Mouse (Mus musculus): ENCODE measurements around the gene Pex11a.
"Not testable (repeated sequence)": the region's sequence is repeated elsewhere in the genome, so short reads cannot be mapped to it uniquely, and the experiment has no call there.

Gene Pex11a

DNA sequence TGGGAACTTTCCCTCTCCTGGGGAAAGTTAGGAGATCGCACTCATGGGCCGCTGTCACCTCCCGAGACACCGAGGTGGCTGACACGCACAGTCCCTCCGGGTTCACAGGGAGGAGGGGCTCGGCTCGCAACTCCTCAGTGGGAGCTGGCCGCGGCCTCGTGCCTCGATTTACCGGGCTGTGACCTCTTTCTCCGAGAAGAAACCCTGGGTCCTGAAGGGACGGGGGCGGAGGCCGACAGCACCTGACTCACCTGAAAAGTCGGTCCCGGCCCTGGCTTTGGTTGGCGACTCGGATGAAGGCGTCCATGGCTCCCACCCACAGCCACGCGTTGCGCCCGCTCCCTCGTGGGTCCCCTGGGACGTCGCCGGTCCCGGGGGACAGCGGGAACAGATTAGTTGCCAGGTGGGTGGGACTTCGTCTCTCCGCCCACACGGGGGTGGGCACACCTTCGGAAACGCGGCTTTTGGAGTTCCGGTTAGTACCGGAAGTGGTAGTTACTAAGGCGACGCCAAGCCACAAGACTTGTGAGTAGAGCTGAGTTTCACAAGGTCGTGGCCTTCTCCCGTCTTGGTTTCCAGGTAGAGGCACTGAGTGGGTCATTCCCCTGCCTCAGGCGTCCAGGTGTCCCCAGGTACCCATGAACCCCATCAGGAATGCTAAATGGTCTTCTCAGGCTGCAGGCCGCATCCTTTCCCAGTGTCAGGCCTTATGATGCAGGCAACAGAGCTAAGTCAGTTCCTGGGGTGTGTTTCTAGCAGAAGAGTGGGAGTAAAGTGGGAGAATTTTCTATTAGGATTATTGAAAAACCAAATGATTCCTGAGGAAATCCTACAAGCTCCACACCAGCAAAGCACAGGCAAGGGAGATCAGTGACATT lies at the start of gene Pex11a, which contains the start of gene Wdr93:
Gene Pex11a (minus strand): TSS at position 473 of the 878 bp plus-strand sequence.
Gene Wdr93 (plus strand): TSS at position 505 of the 878 bp plus-strand sequence.
- peak; percentile 79 for DNase-seq (ENCODE audit: extremely low spot score)

DNA sequence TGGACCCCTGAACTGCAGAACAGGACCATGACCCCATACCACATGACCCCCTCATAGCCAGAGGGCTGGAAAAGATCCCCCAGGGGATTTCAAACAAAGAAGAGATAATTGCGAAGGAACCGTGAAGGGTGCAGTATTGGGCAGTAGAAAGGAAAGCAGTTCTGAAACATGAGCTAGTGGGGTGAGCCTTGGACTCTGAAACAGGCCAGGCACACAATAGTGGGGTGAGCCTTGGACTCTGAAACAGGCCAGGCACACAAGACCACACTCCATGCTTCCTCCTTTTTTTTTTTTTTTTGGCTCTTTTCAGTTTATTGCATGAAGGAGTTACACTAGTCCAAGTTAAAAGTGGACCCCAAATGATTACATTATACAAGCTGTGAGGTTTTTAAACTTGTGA lies 46.9 kb upstream of the Pex11a start:
- DNase-seq (ENCODE audit: extremely low spot score): not testable (repeated sequence)

DNA sequence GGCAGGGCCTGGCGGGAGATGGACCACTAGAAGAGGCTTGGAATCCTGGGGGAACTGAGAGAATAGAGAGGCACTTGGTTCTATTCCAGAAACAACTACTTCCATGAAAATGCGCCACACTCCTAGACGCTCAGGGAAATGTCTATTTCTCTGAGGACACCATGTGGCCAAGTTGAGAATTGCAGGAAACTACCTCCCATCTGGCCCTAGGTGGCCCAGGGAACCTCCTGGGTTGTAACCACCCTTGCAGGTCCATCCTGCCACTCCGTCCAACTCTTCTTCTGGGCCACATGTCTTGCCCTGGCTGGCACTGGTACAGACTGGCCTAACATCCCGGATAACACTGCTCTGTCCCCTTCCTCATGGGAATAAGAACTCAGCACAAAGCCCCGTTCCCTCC lies 43.4 kb upstream of the Pex11a start:
- DNase-seq (ENCODE audit: extremely low spot score): peak; percentile 51

DNA sequence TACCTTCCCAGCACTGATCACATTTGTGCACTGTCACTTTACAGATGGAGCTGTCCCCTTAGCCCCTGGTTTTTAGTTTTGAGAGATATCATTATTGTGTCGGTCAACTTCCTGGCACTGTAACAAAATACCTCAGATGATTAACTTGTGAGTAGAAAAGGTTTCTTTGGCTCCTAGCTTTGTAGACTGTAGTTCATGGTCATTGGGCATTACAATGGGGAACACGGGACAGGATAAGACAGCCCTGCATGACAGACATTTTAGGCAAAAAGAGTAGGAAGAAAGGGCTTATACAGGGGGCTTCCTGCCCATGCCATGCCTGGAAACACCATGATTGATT lies 39.6 kb upstream of the Pex11a start:
- DNase-seq (ENCODE audit: extremely low spot score): no peak

DNA sequence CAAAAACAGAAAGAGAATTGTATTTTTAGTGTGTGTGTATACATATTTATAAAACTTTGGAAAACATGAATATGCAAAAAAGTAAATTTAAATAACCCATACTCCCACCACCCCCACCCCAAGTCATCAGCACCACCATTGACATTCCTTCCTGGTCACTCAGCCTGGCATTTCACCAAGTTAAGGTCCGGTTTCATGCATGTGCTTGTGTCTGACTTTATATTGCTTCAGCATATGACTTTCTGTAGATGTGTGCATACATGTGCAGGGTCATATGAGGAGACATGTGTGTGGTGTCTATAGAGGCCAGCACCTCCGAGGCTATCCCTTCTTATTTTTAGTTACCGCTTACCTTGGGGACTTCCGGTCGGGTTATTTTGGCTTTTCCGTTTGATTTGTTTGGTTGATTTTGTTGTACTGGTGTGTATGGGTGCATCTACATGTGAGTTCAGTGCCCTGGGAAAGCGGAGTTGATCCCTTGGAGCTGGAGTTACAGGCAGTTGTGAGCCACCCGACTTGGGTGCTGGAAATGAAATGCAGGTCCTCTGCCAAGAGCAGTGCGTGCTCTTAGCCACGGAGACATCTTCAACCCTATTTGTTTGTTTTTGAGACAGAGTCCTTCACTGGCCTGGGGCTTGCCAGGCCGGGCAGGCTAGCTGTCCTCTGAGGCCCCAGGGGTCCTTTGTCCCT lies 39.0 kb upstream of the Pex11a start:
- no peak for DNase-seq (ENCODE audit: extremely low spot score)

DNA sequence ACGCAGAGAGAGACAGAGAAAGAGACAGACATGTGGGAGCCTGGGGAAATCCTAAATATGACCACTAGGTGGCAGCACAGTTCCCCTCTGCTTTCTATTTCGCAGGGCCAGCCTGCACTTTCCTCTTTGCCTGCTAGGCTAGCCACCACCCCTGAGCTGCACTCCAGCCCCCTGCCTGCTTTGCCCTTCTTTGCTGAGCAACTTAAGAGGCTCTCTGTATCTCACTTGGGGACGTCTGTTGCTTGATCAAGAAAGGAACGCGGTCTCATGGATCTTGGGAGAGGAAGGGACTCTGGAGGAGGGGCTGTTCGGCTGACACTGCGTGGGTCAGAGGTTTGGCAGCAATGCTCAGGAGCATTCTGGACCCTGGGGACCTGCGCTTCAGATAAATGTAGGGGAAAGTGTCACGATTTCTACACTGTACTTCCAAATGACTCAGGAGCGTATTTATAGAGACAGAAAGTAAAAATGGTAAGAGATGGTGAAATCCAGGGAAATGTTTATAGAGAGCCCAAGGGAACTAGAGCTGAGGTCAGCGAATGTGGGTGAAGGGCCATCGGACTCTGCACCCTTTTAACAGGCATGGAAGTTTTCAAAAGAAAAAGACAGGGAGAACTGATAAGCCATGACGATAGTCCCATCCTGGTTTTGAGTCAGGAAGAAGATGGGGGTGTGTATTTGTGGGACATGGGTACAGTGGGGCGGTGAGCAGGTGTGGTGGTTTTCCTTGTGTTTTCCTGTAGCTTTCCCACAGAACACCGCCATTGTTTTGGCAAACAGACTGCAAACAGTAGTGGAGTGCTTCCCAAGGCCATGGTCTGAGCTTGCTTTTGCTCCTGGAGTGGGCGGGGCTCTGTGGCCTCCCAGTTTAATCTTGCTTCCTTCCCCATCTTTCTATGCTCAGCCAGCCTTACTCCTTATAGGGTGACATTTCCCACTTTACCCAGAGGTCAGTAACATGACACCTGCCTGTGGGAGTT lies 38.0 kb upstream of the Pex11a start:
- peak; percentile 79 for DNase-seq (ENCODE audit: extremely low spot score)

DNA sequence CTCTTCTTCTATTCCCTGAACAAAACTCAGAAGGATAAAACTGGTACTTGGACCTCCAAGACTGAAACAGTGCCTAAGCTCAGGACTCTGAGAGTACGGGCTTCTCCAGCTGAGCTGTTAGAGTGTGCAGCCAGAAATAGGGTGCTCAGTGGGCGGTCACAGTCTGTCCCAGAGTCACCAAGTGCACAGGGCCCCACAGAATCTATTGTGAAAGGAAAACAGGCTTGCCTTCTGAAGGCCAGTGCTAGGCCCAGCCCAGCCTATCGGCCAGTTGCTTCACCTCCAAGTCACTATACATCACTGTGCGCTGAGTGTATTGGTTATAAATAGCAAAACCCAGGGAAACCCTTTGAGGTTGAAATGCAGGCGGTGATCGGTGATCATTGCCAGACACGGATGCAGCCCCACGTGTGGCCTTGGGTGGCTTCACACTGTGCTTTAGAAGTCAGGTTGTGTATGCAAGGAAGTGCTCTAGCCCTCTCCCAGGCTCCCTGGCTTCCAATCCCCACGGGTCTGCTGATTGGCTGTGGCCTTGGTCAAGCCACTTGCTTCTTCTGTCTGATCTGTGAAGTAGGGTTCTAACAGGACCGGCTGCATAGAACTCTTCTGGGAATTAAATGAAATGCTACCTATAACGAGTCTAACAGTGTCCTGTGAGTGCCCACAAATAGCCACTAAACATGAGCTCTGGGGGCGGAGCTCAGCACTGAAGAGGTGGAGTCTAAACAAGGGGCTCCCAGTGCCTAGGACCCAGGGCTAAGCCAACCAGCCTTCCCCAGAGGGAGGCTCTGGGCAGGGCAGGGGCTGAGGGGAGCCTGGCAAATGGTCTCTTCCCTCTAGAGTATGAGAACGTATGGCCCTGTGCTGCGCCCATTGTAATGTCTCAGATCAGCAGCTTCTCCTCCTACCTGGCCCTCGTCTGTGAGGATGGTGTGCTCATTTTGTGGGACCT lies 28.9 kb upstream of the Pex11a start:
- no peak for DNase-seq (ENCODE audit: extremely low spot score)

DNA sequence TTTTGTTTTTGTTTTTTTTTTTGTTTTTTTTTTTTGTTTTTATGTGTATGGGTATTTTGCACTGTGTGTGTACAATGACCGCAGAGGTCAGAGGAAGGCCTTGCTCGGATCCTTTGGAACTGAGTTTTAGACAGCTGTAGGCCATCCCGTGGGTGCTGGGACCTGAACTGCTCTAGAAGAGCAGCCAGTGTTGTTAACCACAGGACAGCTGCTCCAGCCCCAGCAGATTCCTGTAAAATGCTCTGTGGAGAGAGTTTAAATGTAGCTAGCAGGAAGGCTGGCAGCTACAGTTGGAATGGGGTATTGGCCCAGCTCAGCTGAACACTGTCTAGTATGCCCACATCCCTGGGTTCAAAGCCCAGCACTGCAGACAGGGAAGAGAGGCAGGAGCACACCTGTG lies 26.7 kb upstream of the Pex11a start:
- DNase-seq (ENCODE audit: extremely low spot score): no peak

DNA sequence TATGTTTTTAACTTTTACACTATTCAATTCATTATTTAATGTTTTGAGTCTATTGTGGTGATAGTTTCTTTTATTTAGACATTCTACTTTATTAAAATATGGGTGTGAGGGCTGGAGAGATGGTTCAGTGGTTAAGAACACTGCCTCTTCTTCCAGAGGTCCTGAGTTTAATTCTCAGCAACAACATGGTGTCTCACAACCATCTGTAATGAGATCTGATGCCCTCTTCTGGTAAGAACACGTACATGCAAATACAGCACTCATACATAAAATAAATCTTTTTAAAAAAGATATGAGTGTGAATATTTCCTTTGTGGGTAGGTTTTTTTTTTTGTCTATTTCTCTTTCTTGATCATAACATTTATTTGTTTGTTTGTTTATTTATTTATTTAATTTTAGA lies 23.1 kb upstream of the Pex11a start:
- no peak for DNase-seq (ENCODE audit: extremely low spot score)

DNA sequence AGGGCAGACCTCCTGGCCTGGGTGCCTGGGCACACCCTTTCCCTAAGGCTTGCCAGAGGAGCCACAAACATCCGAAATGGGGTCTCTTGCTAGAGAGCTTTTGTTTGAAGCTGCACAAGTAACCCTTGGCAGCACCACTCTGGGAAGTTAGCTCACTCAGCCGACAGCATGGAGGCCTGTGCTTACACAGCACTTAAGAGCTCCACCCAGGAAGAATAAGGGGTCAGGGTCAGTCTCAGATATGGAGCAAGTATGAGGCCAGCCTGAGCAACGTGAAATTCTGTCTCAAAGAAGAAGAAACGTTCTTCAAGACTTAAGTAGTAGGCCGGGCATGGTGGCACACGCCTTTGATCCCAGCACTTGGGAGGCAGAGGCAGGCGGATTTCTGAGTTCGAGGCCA lies 19.2 kb upstream of the Pex11a start:
- no peak for DNase-seq (ENCODE audit: extremely low spot score)

DNA sequence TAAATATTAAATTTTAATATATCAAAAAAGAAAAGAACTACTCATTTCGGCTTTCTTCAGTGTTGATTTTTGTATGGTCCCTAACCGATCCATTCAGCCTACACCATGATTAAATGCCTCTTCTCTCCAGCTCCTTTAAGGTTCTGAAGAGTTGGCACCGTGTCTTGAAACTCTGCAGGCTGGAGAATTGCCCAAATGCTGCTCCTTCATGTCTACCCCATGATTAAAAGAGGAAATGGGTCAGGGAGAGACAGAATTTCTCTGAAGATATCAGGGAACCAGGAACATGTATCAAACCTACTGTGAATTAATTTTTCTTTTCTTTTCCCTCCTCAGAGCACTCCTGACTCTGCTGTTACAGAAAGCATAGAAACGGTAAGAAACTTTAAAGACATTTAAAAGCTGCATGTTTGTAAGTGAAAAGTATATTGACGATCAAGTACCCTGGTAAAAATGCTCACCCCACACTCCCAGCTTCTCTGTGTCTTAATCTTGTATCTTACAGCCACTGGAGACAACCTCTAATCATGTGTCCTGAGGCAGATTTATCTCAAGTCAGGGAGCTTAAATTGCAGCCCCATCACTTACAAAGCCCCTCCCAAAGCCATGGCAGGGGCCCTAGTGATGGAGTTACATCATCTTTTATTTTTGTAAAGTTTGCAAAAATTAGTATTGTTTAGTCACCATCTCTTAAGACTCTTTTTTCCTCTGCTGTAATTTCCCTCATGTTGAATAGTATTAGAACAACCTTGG lies 18.4 kb upstream of the Pex11a start:
- DNase-seq (ENCODE audit: extremely low spot score): no peak

DNA sequence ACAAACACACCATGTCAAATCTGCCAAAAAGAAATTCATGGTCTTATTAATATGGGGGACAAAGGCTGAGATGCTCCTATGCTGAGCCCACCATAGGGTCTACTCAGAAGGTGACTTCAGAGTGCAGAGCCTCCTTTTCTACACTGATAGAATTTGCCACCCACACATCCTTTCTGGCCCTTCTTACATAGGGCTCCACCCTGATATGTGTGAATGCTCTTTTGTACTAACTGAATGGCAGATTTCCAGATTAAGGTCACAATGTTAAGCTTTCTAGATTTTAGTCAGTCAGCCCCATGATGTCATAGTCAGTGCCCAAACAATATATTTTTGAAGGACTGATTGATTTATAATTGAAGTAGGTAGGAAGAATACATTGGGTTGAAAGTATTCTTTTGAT lies 16.8 kb upstream of the Pex11a start:
- DNase-seq (ENCODE audit: extremely low spot score): no peak

DNA sequence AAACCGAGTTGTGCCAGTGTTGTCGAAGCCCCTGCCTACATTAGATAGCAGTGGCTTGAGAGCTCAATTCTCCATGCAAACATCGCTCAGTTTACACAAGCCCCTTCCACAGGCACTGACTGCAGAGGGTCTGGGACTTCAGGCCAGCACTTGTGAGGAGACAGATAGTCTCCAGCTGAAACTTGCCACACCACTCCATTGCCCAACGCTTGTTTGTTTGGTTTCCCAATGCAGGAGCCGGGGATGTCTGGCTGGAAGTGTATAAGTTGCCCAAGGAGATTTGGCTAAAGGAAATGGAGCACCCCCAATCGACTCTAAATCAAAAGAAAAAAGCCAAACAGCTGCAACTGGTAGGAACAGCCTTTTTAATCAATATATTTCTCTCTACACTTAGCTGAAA lies 15.2 kb upstream of the Pex11a start:
- DNase-seq (ENCODE audit: extremely low spot score): no peak

DNA sequence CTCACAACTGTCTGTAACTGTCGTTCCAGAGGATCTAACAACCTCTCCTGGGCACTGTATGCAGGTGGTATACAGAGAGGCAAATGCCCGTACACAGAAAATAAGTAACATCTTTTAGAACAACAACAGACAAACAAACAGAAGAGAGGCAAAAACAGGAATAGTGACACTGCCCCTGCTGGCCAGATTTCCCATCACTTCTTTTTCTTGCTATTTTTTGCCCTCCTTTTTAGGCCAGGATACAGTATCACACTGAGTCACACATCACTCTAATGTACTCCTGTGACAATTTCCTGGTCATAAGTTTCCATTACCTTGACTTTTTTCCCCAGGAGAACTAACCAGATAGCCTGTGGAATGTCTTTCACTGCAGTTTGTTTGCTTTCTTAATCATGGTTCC lies 13.4 kb upstream of the Pex11a start:
- no peak for DNase-seq (ENCODE audit: extremely low spot score)

DNA sequence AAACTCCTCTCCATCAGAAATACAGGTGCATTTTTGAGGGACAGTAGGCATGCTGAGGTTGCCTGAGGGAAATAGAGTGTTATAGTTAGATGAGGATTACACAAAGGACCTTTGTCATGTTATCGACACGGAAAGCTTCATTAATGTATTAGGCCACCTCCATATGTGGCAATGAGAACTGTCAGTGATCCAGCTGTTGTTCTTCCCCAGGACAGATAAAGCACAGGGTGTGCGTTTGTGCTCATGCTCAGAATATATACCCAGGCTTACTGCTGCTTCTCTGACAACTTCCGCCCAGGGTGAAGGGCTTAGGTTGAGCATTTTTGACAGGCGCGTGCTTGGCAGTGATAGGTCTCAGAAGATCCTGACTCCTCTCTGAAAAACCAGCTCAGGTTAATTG lies 6.6 kb upstream of the Pex11a start:
- no peak for DNase-seq (ENCODE audit: extremely low spot score)

DNA sequence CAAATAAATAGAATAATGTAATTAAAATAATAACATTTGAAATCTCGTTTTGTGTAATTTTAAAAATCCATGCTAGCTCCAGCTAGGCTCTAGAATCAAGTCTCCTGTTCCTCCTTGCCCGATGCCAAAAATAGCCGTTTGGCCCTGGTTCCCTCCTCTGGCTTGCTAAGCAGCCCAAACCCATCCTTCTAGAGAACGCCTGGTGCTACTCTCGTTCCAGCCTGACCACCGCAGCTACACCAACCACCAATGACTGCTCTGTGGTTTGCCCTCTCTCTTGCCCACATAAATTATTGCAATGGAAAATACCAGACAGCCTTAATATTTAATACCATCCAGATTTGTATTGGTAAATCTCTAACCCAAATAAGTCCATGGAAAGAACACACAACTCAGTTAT lies 4.7 kb upstream of the Pex11a start:
- DNase-seq (ENCODE audit: extremely low spot score): no peak

DNA sequence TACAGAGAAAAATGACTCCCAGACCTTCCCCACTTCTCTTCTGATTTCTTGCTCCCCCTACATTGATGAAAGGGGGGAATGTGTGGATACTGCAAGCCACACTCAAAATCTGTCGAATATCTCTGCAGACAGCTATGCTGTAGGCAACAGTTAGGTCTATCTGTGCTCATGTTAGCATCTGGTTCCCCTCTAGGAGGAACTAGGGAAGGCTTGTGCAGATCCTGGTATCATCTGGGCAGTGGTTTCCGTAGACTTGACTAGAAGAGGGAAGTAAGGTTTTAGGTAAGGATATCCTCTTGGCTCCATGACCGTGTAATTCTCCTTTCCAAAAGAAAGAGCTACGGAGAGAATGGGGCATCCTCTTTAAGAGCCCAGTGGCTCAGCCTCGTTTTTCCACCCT lies 1.7 kb upstream of the Pex11a start:
- DNase-seq (ENCODE audit: extremely low spot score): no peak

DNA sequence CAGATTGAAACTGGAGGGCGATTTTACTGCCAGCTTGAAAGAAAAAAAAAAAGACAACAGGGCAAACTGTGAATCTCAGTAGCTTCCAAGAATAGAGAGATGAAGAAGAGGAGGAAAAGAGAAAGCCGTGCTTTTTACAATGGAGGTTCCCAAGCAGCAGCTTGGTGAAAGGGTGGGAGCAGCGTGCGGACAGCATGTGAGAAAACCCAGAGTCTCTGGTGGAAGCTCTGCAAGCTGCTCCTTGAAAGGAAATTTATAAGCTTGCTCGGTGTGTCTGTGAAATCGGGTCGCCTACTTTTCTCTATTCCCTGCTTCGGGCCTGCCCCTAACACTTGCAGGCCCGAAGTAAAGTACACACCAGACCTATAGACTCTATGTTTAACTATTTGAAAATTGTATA lies 1.1 kb upstream of the Pex11a start:
- DNase-seq (ENCODE audit: extremely low spot score): no peak

DNA sequence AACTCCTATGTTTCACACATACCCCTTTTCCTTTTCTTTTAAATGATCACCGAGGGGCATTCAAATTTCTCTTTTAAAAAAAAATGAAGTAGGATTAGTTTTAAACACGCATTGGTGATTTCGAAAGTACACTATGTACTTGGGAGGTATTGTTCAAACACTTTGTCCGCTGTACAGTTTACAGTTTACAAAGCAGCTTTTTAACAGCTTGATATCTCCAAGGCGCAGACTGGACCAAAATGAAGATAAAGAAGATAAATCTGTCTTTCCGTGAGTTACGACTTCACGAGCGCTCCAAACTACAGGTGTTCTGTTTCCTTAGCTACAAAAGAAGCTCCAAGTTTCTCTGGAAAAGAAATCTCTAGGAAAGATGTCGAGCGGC lies 663 bp downstream of the Pex11a start:
- DNase-seq (ENCODE audit: extremely low spot score): no peak

DNA sequence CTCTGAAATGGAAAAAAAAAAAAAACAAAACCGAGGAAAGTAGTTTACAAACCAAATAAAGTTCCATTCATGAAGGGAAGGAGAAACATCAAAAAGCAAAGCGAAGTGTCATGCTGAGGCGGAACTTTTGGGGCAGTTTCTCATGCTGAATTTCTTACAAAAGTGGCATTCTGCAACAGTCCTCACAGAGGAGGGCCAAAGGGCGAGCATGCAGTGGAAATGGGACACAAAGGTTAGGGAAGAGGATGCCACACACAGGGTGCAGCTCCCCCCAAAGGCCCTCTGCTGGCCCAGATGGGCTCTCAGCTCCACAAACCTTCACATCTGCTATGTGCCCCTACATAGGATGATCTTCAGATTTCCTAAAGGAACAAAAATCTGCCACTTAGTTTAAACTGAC lies 2.7 kb downstream of the Pex11a start:
- DNase-seq (ENCODE audit: extremely low spot score): no peak

Measured in embryo, embryonic 9.5 days (tissue).